8 mouse cellular contexts compared by ENCODE assay signal in genomic region chr6:91281206-91281605, GRCm38 (mm10).
DNase-seq lines count a peak whose midpoint lies in the region; ATAC-seq lines count a peak whose summit lies in the region.

No protein-coding gene starts in this region.

- WGBS in kidney, embryonic 16.5 days, result 5% methylated on average over 6 of the region's 6 CpGs
- 4% methylated on average over 6 of the region's 6 CpGs for WGBS in kidney, embryonic 15.5 days
- WGBS in liver, embryonic 11.5 days, result 6% methylated on average over 6 of the region's 6 CpGs

- H3K4me3 ChIP-seq in kidney, embryonic 16.5 days (ENCODE audit: low read length), result no peak overlapping the region
- H3K4me3 ChIP-seq in kidney, embryonic 15.5 days (replicated peaks), result no peak overlapping the region
- H3K4me3 ChIP-seq in liver, embryonic 11.5 days (ENCODE audit: low read depth, low read length), result no peak overlapping the region

- ATAC-seq in kidney, embryonic 16.5 days (ENCODE audit: low FRiP score, low TSS enrichment), result no peak
- ATAC-seq in kidney, embryonic 15.5 days (replicated peaks; ENCODE audit: low FRiP score), result 0 out of 2 replicates have a peak, but pooled peaks have one; percentile 27
- ATAC-seq in liver, embryonic 11.5 days (replicated peaks; ENCODE audit: low FRiP score), result peak; percentile 60

- peaks cover 9% of the 10 kb centered on the region; the same call in 1 of the 2 replicates for H3K4me1 ChIP-seq in kidney, embryonic 16.5 days (ENCODE audit: insufficient read depth, low read length)
- peaks cover 15% of the 10 kb centered on the region for H3K4me1 ChIP-seq in kidney, embryonic 15.5 days
- no peaks in the 10 kb centered on the region for H3K4me1 ChIP-seq in liver, embryonic 11.5 days (replicated peaks; ENCODE audit: control insufficient read depth, insufficient read depth, low read length)

- no peak overlapping the region for H3K9ac ChIP-seq in kidney, embryonic 16.5 days (replicated peaks; ENCODE audit: low read length)
- H3K9ac ChIP-seq in kidney, embryonic 15.5 days, result no peak overlapping the region
- no peak overlapping the region for H3K9ac ChIP-seq in liver, embryonic 11.5 days (ENCODE audit: low read depth, low read length)

- no peaks in the 10 kb centered on the region for H3K9me3 ChIP-seq in kidney, embryonic 16.5 days (ENCODE audit: low read length)
- no peaks in the 10 kb centered on the region for H3K9me3 ChIP-seq in kidney, embryonic 15.5 days (replicated peaks)
- H3K9me3 ChIP-seq in liver, embryonic 11.5 days (ENCODE audit: control insufficient read depth, low read length), result no peaks in the 10 kb centered on the region

- H3K4me2 ChIP-seq in kidney, embryonic 16.5 days (replicated peaks; ENCODE audit: low read depth, low read length), result no peak overlapping the region
- H3K4me2 ChIP-seq in kidney, embryonic 15.5 days, result no peak overlapping the region
- H3K4me2 ChIP-seq in liver, embryonic 11.5 days, result no peak overlapping the region

- H3K27ac ChIP-seq in kidney, embryonic 16.5 days (ENCODE audit: low read length), result no peak overlapping the region
- H3K27ac ChIP-seq in kidney, embryonic 15.5 days, result no peak overlapping the region
- no peak overlapping the region for H3K27ac ChIP-seq in liver, embryonic 11.5 days (ENCODE audit: low read depth, low read length)

- H3K36me3 ChIP-seq in kidney, embryonic 16.5 days (ENCODE audit: insufficient read depth, low read length), result no peaks in the 10 kb centered on the region
- H3K36me3 ChIP-seq in kidney, embryonic 15.5 days, result no peaks in the 10 kb centered on the region
- no peaks in the 10 kb centered on the region for H3K36me3 ChIP-seq in liver, embryonic 11.5 days (ENCODE audit: control insufficient read depth, insufficient read depth, low read length)

- peak; percentile 48 for DNase-seq in kidney, adult 11 months
- peak; percentile 82 for DNase-seq in embryo, embryonic 11 days
- DNase-seq in heart, adult 8-10 months (ENCODE audit: low spot score), result peak; percentile 88
- peak; percentile 81 for DNase-seq in liver, embryonic 11.5 days (ENCODE audit: low spot score)
- peak; percentile 74 for DNase-seq in naive thymus-derived CD4-positive, alpha-beta T cell, adult 2 months (ENCODE audit: low read depth)
- DNase-seq in spleen, postnatal 36 days (ENCODE audit: low spot score in 2 of 2), result peak; percentile 41 to 53

- peaks cover 46% of the 10 kb centered on the region for H3K27me3 ChIP-seq in kidney, embryonic 16.5 days (ENCODE audit: insufficient read depth, low read length)
- peaks cover 49% of the 10 kb centered on the region for H3K27me3 ChIP-seq in kidney, embryonic 15.5 days
- peaks cover 44% of the 10 kb centered on the region for H3K27me3 ChIP-seq in liver, embryonic 11.5 days (replicated peaks; ENCODE audit: control insufficient read depth, insufficient read depth, low read length)
